Mouse (Mus musculus) heart, adult 2 months (tissue): Measurements from ENCODE around the gene Higd1c. TPM values are rescaled to one million over a fixed set of nuclear protein-coding genes. Genes with fewer than 3 reads are reported as not detected.
"Not testable (repeated sequence)": the region's sequence is repeated elsewhere in the genome, so short reads cannot be mapped to it uniquely, and the experiment has no call there.

Experiments used
- DNase-seq, 2 experiments: peaks; one replicate each; pipeline ENCODE4 v3.0.0; 2021
- H3K27ac ChIP-seq: fragments of 200-600 bp; 2 replicates; pipeline ENCODE4 v1.8.1; 2022
- H3K27me3 ChIP-seq: fragments of 200-500 bp; 2 replicates; pipeline ENCODE4 v1.6.1; 2012; ENCODE audit warnings: mild to moderate bottlenecking, low read length, inconsistent platforms, mixed read lengths; ENCODE audit not compliant: control insufficient read depth, insufficient read depth
- H3K36me3 ChIP-seq: fragments of 200-500 bp; 2 replicates; pipeline ENCODE4 v1.6.1; 2012; ENCODE audit warnings: low read length, inconsistent platforms; ENCODE audit not compliant: control insufficient read depth, insufficient read depth
- H3K4me1 ChIP-seq: fragments of 200-500 bp; 2 replicates; pipeline ENCODE4 v1.6.1; 2011; ENCODE audit warnings: low read length; ENCODE audit not compliant: control insufficient read depth, insufficient read depth
- H3K4me3 ChIP-seq: fragments of 200-600 bp; 2 replicates; pipeline ENCODE4 v1.8.1; 2022
- H3K79me2 ChIP-seq: fragments of 200-500 bp; replicated peaks from 2 replicates; pipeline ENCODE4 v1.6.1; 2012; ENCODE audit warnings: mild to moderate bottlenecking, inconsistent platforms, low read length, moderate library complexity, mixed read lengths; ENCODE audit not compliant: control insufficient read depth, insufficient read depth
- H3K9ac ChIP-seq: fragments of 200-500 bp; 2 replicates; pipeline ENCODE4 v1.6.1; 2012; ENCODE audit warnings: low read depth, mild to moderate bottlenecking, control low read depth, inconsistent platforms, low read length, mixed read lengths
- CTCF ChIP-seq: fragments of 200-600 bp; IDR thresholded peaks from 2 replicates; pipeline ENCODE4 v1.8.1; 2022; ENCODE audit warnings: antibody characterized with exemption, mild to moderate bottlenecking, moderate library complexity
- EP300 ChIP-seq: fragments of 200-500 bp; IDR thresholded peaks from 2 replicates; pipeline ENCODE4 v1.6.1; 2011; ENCODE audit warnings: low read depth, low read length, control low read depth; ENCODE audit not compliant: insufficient read depth
- POLR2A ChIP-seq: fragments of 200-500 bp; IDR thresholded peaks from 2 replicates; pipeline ENCODE4 v1.6.1; 2011; ENCODE audit warnings: mild to moderate bottlenecking, low read depth, low read length, control low read depth; ENCODE audit not compliant: insufficient read depth
- WGBS: fragments of 180-500 bp; shearing (Covaris S2); methylation state at CpG from one replicate; pipeline ENCODE4 v1.1.7; 2018; 5-methylcytosine and 5-hydroxymethylcytosine counted together
- intact Hi-C: fragments of 180-260 bp; cut with DNase I; formaldehyde crosslinking; loops from one replicate; pipeline ENCODE4 v1.15.1; 2025
- long read RNA-seq: library from polyadenylated mRNA; stranded (forward); transcript quantifications from one replicate; pipeline ENCODE4 v2.0.0, GENCODE M21; 2021
- polyA plus RNA-seq: library from polyadenylated mRNA; depleted of rRNA; stranded (reverse); fragments of >200 nt; gene quantifications from 2 replicates; pipeline ENCODE4 v1.2.3, GENCODE M21; 2012; rRNA removed
- total RNA-seq, 2 experiments: library from RNA; stranded (reverse); gene quantifications; 2 replicates each; pipeline ENCODE4 v1.2.3; 2021

The Higd1c gene
- not detected for total RNA-seq
- polyA plus RNA-seq: not detected in 2 replicates
- long read RNA-seq: 0 reads

- DNase-seq: no peak
- H3K9ac ChIP-seq: no peak within 1 kb of the TSS
- H3K27ac ChIP-seq: no peak within 1 kb of the TSS
- intact Hi-C loops: no loop called here
- H3K36me3 ChIP-seq: no peaks in the 10 kb centered on the region
- no peak for TF ChIP-seq CTCF
- TF ChIP-seq EP300: no peak
- no peak for TF ChIP-seq POLR2A
- no peak within 1 kb of the TSS for H3K4me3 ChIP-seq
- H3K27me3 ChIP-seq: no peaks in the 10 kb centered on the region
- H3K79me2 ChIP-seq: no peaks in the 10 kb centered on the region
- no peaks in the 10 kb centered on the region for H3K4me1 ChIP-seq
- WGBS: 71% methylated on average over 7 of the region's 7 CpGs
Observed at GRCm38 (mm10) chr15:100364242-100364641, at the start of gene Higd1c. Higd1c (plus strand) TSS chr15:100364542.

DNA sequence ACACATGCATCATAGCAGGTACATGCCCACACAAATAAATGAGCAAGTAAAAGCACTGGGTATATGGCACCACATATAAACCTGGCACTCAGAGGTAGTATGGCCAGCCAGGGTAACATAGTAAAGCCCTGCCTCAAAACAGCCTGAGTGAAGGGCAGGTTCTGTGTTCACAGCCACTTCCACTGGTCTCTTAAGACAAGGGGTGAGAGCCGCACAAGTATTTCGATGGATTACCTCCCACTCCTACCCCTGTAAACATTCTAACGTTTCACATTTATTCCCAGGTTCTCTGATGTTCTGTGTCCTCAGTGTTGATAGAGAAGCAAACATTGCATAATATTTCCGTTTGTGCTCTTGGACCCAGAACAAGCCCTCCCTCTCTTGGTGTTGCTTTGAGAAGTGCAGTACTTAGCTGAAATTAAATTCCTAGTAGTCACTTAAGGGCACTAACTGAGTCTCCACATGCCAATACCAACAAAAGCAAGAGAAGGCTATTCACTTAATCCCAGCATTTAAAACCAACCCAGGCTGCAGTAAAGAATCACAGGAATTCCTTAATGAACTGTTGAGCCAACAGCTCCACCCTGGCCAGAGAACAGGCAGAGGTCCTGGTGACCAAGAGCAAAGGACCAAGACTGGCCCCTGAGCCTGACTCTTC, 46.2 kb upstream of the Higd1c start:
- WGBS: 53% methylated on average over 4 of the region's 4 CpGs
- H3K4me1 ChIP-seq, H3K9ac ChIP-seq, H3K27me3 ChIP-seq, H3K4me3 ChIP-seq, H3K79me2 ChIP-seq, H3K27ac ChIP-seq, H3K36me3 ChIP-seq: not testable (repeated sequence)
- DNase-seq: peak in 1 of 2 experiments; percentile 19
- intact Hi-C loops: loop anchor here (10.0 kb wide), 1 partner anchor 137 kb away; no protein-coding TSS in a partner anchor

DNA sequence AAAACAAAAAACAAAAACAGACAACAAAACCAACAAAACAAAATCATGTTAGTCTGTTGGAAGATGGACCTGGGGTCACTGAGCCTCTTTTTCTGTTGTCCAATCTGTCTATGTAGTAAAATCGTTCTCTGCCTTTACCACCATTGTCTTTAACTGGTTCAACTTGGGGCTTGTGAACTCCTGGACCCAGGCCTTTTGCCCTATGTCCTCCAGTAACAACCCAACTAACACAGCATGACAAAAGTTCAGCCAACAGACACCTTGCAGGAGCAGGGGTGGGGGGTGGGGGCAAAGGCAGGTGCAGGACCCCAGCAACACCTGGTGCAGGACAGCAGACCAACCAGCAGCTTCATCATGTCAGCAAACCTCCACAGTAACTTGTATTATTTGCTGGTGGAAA, 44.5 kb upstream of the Higd1c start:
- intact Hi-C loops: loop anchor here (10.0 kb wide), 3 partner anchors 55 to 135 kb away; no protein-coding TSS in a partner anchor
- 97% methylated on average over 1 of the region's 1 CpGs for WGBS

DNA sequence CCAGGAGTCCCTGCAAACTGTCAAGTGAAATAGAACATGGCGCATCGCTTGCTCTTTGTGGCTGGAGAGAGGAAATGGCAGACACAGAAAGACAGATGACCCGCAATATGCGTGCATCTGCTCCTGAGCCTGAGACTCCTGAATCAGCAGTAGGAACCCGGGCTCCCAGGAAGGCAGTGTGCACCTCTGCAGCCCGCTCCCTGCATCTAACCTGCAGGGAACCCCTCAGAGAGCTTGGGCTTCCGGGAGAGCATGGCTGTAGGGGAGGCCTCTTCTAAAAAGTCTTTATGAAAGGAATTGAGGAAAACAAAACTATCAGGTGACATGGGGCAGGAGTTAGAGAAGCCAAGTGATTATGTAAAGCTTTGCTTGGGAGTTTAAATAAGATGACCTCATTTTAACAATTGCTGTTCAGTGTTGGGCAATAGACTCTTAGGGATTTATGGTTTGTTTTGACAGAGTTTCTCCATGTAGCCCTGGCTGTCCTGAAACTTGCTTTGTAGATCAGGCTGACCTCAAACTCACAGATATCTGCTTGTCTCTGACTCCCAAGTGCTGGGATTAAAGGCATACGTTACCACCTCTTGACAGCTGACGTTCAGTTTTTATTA, 43.9 kb upstream of the Higd1c start:
- WGBS: 63% methylated on average over 9 of the region's 9 CpGs
- no peak overlapping the region for H3K27ac ChIP-seq

More for the DNA sequence above, 44.5 kb upstream of the Higd1c start:
- Histone ChIP-seq H3K79me2 (no peaks in the 10 kb centered on the region), H3K9ac (no peak overlapping the region), H3K27ac (no peak overlapping the region), H3K4me3 (no peak overlapping the region), H3K27me3 (no peaks in the 10 kb centered on the region), H3K36me3 (no peaks in the 10 kb centered on the region), H3K4me1 (peaks cover 3% of the 10 kb centered on the region; the same call in 1 of the 2 replicates)
- TF ChIP-seq CTCF: no peak
- TF ChIP-seq POLR2A: no peak
- TF ChIP-seq EP300: no peak
- DNase-seq: no peak

DNA sequence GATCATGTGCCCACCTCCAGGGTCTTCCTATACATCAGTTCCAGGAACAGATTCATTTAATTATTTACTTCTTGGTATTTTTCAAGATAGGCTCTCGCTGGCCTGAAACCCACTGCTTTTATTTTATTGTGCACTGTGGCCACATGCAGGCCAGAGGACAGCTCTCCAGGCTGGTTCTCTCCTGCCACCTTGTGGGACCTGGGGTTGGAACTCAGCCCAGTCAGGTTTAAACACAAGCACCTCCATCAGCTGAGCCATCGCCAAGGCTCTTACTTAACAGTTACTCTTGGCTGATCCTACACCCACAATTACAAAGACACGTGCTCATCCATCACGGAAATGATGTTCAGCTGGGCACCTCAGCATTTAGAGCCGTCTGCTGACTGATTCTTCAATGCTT, 43.2 kb upstream of the Higd1c start:
- DNase-seq: peak; percentile 59 to 65
- H3K27ac ChIP-seq: no peak overlapping the region
- intact Hi-C loops: loop anchor here (10.0 kb wide), 2 partner anchors 54 to 56 kb away; no protein-coding TSS in a partner anchor

More for the DNA sequence above, 43.9 kb upstream of the Higd1c start:
- TF ChIP-seq CTCF: no peak
- no peaks in the 10 kb centered on the region for H3K27me3 ChIP-seq
- no peaks in the 10 kb centered on the region for H3K79me2 ChIP-seq
- intact Hi-C loops: loop anchor here (10.0 kb wide), 2 partner anchors 54 to 56 kb away; no protein-coding TSS in a partner anchor
- no peak overlapping the region for H3K9ac ChIP-seq
- DNase-seq: no peak
- H3K4me1 ChIP-seq: peaks cover 3% of the 10 kb centered on the region; the same call in 1 of the 2 replicates
- no peaks in the 10 kb centered on the region for H3K36me3 ChIP-seq
- H3K4me3 ChIP-seq: no peak overlapping the region

DNA sequence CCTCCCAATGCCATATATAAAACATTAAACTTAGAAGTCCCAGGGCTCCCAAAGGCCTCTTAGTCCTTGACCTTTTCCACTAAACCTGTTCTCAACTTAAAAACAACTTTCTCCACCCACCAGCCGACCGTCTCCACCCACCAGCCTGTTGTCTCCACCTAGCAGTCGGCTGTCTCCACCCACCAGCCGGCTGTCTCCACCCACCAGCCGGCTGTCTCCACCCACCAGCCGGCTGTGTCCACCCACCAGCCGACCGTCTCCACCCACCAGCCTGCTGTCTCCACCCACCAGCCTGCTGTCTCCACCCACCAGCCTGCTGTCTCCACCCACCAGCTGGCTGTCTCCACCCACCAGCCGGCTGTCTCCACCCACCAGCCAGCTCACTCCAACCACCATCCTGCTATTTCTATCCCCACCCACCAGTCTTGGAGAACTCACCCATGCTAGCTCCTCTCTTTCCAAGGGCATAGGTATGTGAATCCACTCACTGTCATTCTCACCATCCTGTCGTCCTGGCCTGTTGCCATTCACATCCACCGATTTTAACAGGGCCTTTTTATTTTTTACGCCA, 40.2 kb upstream of the Higd1c start:
- DNase-seq: no peak
- H3K9ac ChIP-seq: no peak overlapping the region
- H3K4me1 ChIP-seq: no peaks in the 10 kb centered on the region
- WGBS: 66% methylated on average over 12 of the region's 12 CpGs
- H3K79me2 ChIP-seq: no peaks in the 10 kb centered on the region
- H3K36me3 ChIP-seq: no peaks in the 10 kb centered on the region
- TF ChIP-seq EP300 (no peak), POLR2A (no peak), CTCF (no peak)
- H3K27ac ChIP-seq: no peak overlapping the region
- intact Hi-C loops: loop anchor here (10.0 kb wide), 2 partner anchors 51 to 59 kb away; no protein-coding TSS in a partner anchor
- H3K27me3 ChIP-seq: no peaks in the 10 kb centered on the region
- H3K4me3 ChIP-seq: no peak overlapping the region

More for the DNA sequence above, 43.2 kb upstream of the Higd1c start:
- TF ChIP-seq CTCF: peak; percentile 65
- no peak for TF ChIP-seq POLR2A
- peak; percentile 55; the same call in 1 of the 2 replicates for TF ChIP-seq EP300
- no peaks in the 10 kb centered on the region for H3K27me3 ChIP-seq
- H3K4me3 ChIP-seq: no peak overlapping the region
- 47% methylated on average over 5 of the region's 5 CpGs for WGBS
- H3K9ac ChIP-seq: no peak overlapping the region
- no peaks in the 10 kb centered on the region for H3K79me2 ChIP-seq
- H3K36me3 ChIP-seq: no peaks in the 10 kb centered on the region
- peaks cover 3% of the 10 kb centered on the region; the same call in 1 of the 2 replicates for H3K4me1 ChIP-seq
